Mouse (Mus musculus) hematopoietic multipotent progenitor cell, adult 10-12 weeks (in vitro differentiated cells): ENCODE measurements around the gene Kcnk15. TPM values are rescaled to one million over a fixed set of nuclear protein-coding genes. Genes with fewer than 3 reads are reported as not detected.

Source experiments
- polyA plus RNA-seq: library from polyadenylated mRNA; stranded (reverse); fragments of >175 nt; gene quantifications from 2 replicates; pipeline ENCODE4 v1.2.3, GENCODE M21; 2012; ENCODE audit warnings: low replicate concordance

The Kcnk15 gene
- not detected in 2 replicates for polyA plus RNA-seq

DNA sequence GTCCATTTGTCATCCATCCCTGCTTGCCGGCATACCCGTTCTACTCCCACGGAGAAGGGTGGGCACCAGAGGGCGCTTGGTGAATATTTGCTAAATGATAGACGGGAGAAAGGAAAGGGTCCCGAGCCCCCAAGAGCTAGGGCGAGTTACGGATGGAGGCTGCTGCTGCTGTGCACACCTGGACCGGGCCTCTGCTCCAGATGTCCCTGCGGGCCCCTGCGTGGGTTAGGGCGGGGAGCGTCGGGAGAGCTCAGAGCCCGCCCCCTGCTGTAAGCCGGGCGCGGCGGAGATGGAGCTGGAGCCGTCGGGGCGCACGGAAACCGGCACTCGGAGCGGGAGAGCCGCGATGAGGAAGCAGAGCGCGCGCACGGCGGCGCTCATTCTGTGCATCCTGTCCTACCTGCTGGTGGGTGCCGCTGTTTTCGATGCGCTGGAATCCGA is at the start of gene Kcnk15:
Gene Kcnk15 (plus strand): TSS at position 191 of the 441 bp plus-strand sequence.

DNA sequence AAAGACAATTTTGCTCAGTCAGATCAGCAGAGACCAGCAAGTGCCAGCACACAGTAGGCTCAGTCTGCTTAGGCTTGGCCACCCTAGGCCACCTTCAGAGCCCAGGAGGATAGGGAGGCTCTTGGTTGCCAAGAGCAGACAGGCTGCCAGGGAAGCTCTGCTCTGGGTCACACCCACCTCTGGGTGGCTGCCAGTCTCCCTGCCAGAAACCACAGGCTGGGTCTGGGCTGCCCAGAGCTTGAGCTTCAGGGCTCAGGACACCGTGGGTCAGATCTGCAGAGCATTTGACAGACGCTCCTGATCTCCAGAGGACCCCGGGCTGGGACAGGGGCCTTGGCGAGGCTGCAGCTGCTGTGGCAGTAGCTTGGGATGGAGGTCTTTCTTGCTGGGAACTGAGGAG is 32.8 kb upstream of the Kcnk15 start, which contains the start of gene Ccn5:
Gene Ccn5 (plus strand): TSS at position 255 of the 400 bp plus-strand sequence.

Other genes with a start within 250 kb of the Kcnk15 start
- gene Serinc3, start 208.5 kb upstream of the Kcnk15 start, polyA plus RNA-seq: 147 and 245 TPM in 2 replicates
- 531 and 907 TPM in 2 replicates for gene Pkig, start 195.3 kb upstream of the Kcnk15 start, polyA plus RNA-seq
- 17.0 and 28.5 TPM in 2 replicates for gene Ada, start 103.4 kb upstream of the Kcnk15 start, polyA plus RNA-seq
- 2.1 and 5.6 TPM in 2 replicates for gene Ccn5, start 32.8 kb upstream of the Kcnk15 start, polyA plus RNA-seq
- gene Rims4, start 65.0 kb downstream of the Kcnk15 start, polyA plus RNA-seq: 0.03 TPM in 1 of 2 replicates, not detected in the other
- 35.4 and 51.0 TPM in 2 replicates for gene Ywhab, start 141.3 kb downstream of the Kcnk15 start, polyA plus RNA-seq
- 0.17 and 0.45 TPM in 2 replicates for gene Pabpc1l, start 171.8 kb downstream of the Kcnk15 start, polyA plus RNA-seq
- gene Stk4, start 216.7 kb downstream of the Kcnk15 start, polyA plus RNA-seq: 34.3 and 115 TPM in 2 replicates
- 69.3 and 140 TPM in 2 replicates for gene Tomm34, start 217.5 kb downstream of the Kcnk15 start, polyA plus RNA-seq